Mouse (Mus musculus): ENCODE results near the gene Anks1b. TPM values are rescaled to one million over a fixed set of nuclear protein-coding genes. Genes with fewer than 3 reads are reported as not detected.

Anks1b gene
- polyA plus RNA-seq, 1 experiment from 2014 or later: 1.8 TPM

- H3K4me2 ChIP-seq (replicated peaks; ENCODE audit: low read depth): no peak overlapping the region
- no peak for TF ChIP-seq CTCF (IDR thresholded peaks at IDR 0.05; ENCODE audit: low read depth)
- no peak for TF ChIP-seq EP300 (optimal IDR thresholded peaks at IDR 0.05)
- no peaks in the 10 kb centered on the region for H3K9me3 ChIP-seq (ENCODE audit: control insufficient read depth, low read length)
- no peaks in the 10 kb centered on the region for H3K27me3 ChIP-seq (ENCODE audit: control insufficient read depth, insufficient read depth, low read length)
- H3K27ac ChIP-seq (replicated peaks): no peak overlapping the region
- H3K9ac ChIP-seq (ENCODE audit: low read length): no peak overlapping the region
- H3K36me3 ChIP-seq (ENCODE audit: control insufficient read depth, insufficient read depth, low read length): no peaks in the 10 kb centered on the region
- no peak overlapping the region for H3K4me3 ChIP-seq (ENCODE audit: low read depth, low read length)
- ATAC-seq (ENCODE audit: low FRiP score, low TSS enrichment) (no peak), DNase-seq (ENCODE audit: low spot score) (no peak)
- H3K4me1 ChIP-seq (replicated peaks; ENCODE audit: control insufficient read depth, insufficient read depth): no peaks in the 10 kb centered on the region
- 30% methylated on average over 11 of the region's 11 CpGs for WGBS
Observed at GRCm38 (mm10) chr10:90770403-90770955, 897.2 kb downstream of the Anks1b start.

GRCm38 (mm10) chr10:90771046-90771445 is 897.7 kb downstream of the Anks1b start:
- Histone ChIP-seq H3K4me3 (ENCODE audit: low read depth, low read length) (no peak overlapping the region), H3K36me3 (ENCODE audit: control insufficient read depth, insufficient read depth, low read length) (no peaks in the 10 kb centered on the region), H3K27ac (replicated peaks) (no peak overlapping the region), H3K9ac (ENCODE audit: low read length) (no peak overlapping the region), H3K9me3 (ENCODE audit: control insufficient read depth, low read length) (no peaks in the 10 kb centered on the region), H3K4me1 (replicated peaks; ENCODE audit: control insufficient read depth, insufficient read depth) (no peaks in the 10 kb centered on the region), H3K4me2 (replicated peaks; ENCODE audit: low read depth) (no peak overlapping the region), H3K27me3 (ENCODE audit: control insufficient read depth, insufficient read depth, low read length) (no peaks in the 10 kb centered on the region)
- TF ChIP-seq EP300 (optimal IDR thresholded peaks at IDR 0.05) (no peak), CTCF (IDR thresholded peaks at IDR 0.05; ENCODE audit: low read depth) (no peak)
- WGBS: 47% methylated on average over 7 of the region's 7 CpGs
- ATAC-seq (ENCODE audit: low FRiP score, low TSS enrichment): no peak
- DNase-seq (ENCODE audit: low spot score): no peak

GRCm38 (mm10) chr10:90771471-90772226 is 898.3 kb downstream of the Anks1b start:
- Histone ChIP-seq H3K4me1 (replicated peaks; ENCODE audit: control insufficient read depth, insufficient read depth) (no peaks in the 10 kb centered on the region), H3K9me3 (ENCODE audit: control insufficient read depth, low read length) (no peaks in the 10 kb centered on the region), H3K4me3 (ENCODE audit: low read depth, low read length) (no peak overlapping the region), H3K27ac (replicated peaks) (no peak overlapping the region), H3K9ac (ENCODE audit: low read length) (no peak overlapping the region), H3K27me3 (ENCODE audit: control insufficient read depth, insufficient read depth, low read length) (no peaks in the 10 kb centered on the region), H3K36me3 (ENCODE audit: control insufficient read depth, insufficient read depth, low read length) (no peaks in the 10 kb centered on the region), H3K4me2 (replicated peaks; ENCODE audit: low read depth) (no peak overlapping the region)
- ATAC-seq (ENCODE audit: low FRiP score, low TSS enrichment) (no peak), DNase-seq (ENCODE audit: low spot score) (no peak)
- no peak for TF ChIP-seq EP300 (optimal IDR thresholded peaks at IDR 0.05)
- TF ChIP-seq CTCF (IDR thresholded peaks at IDR 0.05; ENCODE audit: low read depth): no peak
- WGBS: 9% methylated on average over 15 of the region's 15 CpGs

DNA sequence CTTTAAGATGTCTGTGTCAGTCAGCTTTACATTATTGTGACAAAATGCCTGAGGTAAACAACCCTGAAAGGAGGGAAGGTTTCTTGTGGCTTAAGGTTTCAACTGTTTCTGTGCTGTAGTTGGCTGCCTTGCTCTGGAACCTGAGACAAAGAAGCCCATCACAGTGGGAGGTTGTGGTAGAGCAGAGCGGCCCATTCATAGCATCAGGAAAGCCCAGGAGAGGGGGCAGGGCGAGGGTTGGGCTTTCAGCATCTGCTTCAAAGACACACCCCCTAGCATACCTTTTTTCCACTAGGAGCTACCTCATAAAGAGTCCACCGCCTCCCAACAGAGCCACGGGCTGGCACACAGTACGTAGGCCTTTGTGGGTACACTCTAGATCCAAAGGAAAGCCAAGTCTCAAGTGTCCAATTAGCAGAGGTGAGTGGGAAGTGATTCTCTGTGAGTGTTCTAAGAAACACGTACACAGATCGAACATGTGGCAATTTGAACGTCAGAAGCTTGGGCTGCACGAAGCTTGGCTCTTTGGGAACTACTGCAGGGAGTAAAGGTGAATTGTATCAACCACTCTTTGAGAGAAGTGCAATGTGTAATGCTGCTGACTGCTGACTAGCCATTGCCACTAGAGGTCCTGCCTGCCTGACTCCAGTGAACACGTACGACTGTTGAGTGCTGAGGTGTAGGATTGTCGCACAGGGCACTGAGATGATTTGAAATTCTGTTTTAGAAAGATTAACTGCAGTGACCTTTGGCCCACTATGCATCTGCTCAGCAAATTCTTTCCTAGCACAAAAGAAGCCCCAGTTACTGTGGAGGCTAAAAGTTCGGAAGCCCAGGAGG is 906.5 kb downstream of the Anks1b start:
- Histone ChIP-seq H3K9ac (ENCODE audit: low read length) (no peak overlapping the region), H3K27ac (replicated peaks) (no peak overlapping the region), H3K36me3 (ENCODE audit: control insufficient read depth, insufficient read depth, low read length) (no peaks in the 10 kb centered on the region), H3K9me3 (ENCODE audit: control insufficient read depth, low read length) (no peaks in the 10 kb centered on the region), H3K4me3 (ENCODE audit: low read depth, low read length) (no peak overlapping the region), H3K4me1 (replicated peaks; ENCODE audit: control insufficient read depth, insufficient read depth) (no peaks in the 10 kb centered on the region), H3K27me3 (ENCODE audit: control insufficient read depth, insufficient read depth, low read length) (no peaks in the 10 kb centered on the region), H3K4me2 (replicated peaks; ENCODE audit: low read depth) (no peak overlapping the region)
- 50% methylated on average over 13 of the region's 13 CpGs for WGBS
- TF ChIP-seq EP300 (optimal IDR thresholded peaks at IDR 0.05) (no peak), CTCF (IDR thresholded peaks at IDR 0.05; ENCODE audit: low read depth) (no peak)
- DNase-seq (ENCODE audit: low spot score) (no peak), ATAC-seq (ENCODE audit: low FRiP score, low TSS enrichment) (no peak)

DNA sequence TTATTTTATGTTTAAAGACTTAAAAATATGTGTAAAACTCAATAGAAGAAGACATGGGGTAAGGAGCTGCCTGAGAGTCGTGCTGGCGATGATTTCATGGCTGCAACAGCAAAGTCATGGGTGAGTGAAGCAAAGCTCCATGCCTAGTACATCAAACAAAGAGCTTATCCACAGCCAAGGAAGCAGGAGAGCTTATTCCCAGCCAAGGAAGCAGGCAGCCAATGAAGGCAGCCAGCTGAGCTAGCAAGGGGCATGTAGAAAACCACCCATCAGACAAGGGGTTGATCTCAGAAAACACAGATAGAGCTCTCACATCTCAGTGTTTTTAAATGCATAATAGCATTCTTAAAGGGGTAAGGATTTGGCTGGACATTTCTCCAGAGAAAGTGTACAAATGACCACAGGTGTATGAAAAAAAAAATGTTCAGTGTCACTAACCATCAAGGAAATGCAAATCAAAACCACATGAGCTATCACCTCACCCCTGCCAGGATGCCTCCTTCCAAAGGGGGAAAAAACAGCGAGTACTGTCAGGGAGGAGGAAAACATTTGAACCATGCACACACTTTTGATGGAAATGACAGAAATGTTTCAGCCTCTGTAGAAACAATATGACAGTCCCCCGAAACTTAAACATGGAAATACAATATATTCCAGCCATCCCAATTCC is 911.8 kb downstream of the Anks1b start:
- Histone ChIP-seq H3K4me3 (ENCODE audit: low read depth, low read length) (no peak overlapping the region), H3K9ac (ENCODE audit: low read length) (no peak overlapping the region), H3K9me3 (ENCODE audit: control insufficient read depth, low read length) (no peaks in the 10 kb centered on the region), H3K27ac (replicated peaks) (no peak overlapping the region), H3K27me3 (ENCODE audit: control insufficient read depth, insufficient read depth, low read length) (no peaks in the 10 kb centered on the region), H3K36me3 (ENCODE audit: control insufficient read depth, insufficient read depth, low read length) (no peaks in the 10 kb centered on the region), H3K4me2 (replicated peaks; ENCODE audit: low read depth) (no peak overlapping the region), H3K4me1 (replicated peaks; ENCODE audit: control insufficient read depth, insufficient read depth) (no peaks in the 10 kb centered on the region)
- TF ChIP-seq CTCF (IDR thresholded peaks at IDR 0.05; ENCODE audit: low read depth) (no peak), EP300 (optimal IDR thresholded peaks at IDR 0.05) (no peak)
- ATAC-seq (ENCODE audit: low FRiP score, low TSS enrichment) (no peak), DNase-seq (ENCODE audit: low spot score) (no peak)
- 66% methylated on average over 4 of the region's 4 CpGs for WGBS
